Mouse (Mus musculus) liver, embryonic 14.5 days (tissue): ENCODE results near the gene Tle2.

Experiments used
- CTCF ChIP-seq: IDR thresholded peaks from 2 replicates; pipeline ENCODE4 v1.5.1; 2016; ENCODE audit warnings: antibody characterized with exemption, low read depth, control low read depth
- EP300 ChIP-seq: IDR thresholded peaks from 2 replicates; pipeline ENCODE4 v1.6.1; 2016; ENCODE audit warnings: antibody characterized with exemption, low read depth

DNA sequence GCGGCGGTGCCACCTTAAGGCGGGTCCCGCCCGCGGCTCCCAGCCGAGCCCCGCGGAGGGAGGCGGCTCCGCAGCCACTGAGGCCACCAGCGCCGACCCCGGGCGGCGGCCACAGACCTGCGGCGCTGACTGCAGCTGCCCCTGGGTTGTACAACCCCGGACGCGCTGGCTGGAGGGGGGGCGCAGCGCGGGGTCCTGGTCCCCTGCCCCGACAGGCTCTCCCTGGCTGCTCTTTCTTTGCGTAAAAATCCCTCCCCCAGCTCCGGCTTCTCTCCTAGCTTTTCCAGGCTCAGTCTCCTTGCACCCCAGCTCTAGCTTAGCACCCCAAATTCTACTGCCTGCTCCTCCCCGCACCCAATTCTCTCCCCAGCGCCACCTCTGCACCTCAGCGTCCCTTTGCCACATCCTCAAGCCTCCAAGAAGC, 859 bp downstream of the Tle2 start:
- TF ChIP-seq CTCF (no peak), EP300 (no peak)
